Comparison of ENCODE assay signal across 24 mouse cellular contexts in the genomic region with DNA sequence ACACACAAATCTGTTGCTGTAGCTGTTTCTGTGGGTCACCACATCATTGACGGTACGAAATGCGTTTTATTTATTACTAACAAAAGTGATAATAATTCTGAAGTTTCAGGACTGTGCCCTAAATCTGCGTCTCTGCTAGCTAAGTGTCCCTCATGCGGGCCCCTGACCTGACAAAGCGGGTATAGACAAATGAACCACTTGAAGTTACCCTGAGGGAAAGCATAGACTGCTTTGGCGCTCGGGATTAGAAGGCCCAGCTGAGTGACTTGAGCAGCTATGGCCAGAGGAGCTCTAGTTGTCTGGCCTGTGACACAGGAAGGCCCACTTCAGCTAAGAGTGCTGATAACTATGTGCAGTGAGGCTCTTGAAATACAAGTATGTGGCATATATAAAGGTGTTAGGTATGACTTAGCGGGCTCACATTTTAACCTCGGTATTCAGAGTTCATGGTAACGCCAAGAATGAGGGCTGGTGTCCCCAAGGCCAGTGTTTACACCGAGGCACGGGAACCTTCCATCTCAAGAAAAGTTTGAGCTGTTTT. TPM values are rescaled to one million over a fixed set of nuclear protein-coding genes. Genes with fewer than 3 reads are reported as not detected.
A peak's percentile ranks its signal among the peaks of the same experiment; 100 is the strongest.
DNase-seq lines count a peak whose midpoint lies in the region; ATAC-seq and TF ChIP-seq lines count a peak whose summit lies in the region.
"Had no signal": no experiment of that assay in that cellular context is flagged by ENCODE, and none has a peak within 500 bp of the region (broad histone marks: within the 10 kb centered on the region; RNA-seq: fewer than 3 reads in every experiment).

No protein-coding gene starts in this region.

- H3K9ac ChIP-seq in heart, embryonic 16.5 days (ENCODE audit: low read length), result no peak overlapping the region
- H3K9ac ChIP-seq in heart, embryonic 12.5 days, result no peak overlapping the region
- H3K9ac ChIP-seq in kidney, embryonic 14.5 days (ENCODE audit: low read depth, low read length), result no peak overlapping the region
- no peak overlapping the region for H3K9ac ChIP-seq in lung, postnatal 0 days (replicated peaks; ENCODE audit: low read depth)
- H3K9ac ChIP-seq: forebrain, embryonic 13.5 days; heart, embryonic 13.5 days; hindbrain, embryonic 12.5 days; hindbrain, embryonic 15.5 days had no signal

- H3K4me1 ChIP-seq in heart, embryonic 16.5 days (ENCODE audit: control insufficient read depth, insufficient read depth, low read length), result peaks cover 5% of the 10 kb centered on the region
- H3K4me1 ChIP-seq in heart, embryonic 12.5 days (replicated peaks), result peaks cover 17% of the 10 kb centered on the region
- peaks cover 18% of the 10 kb centered on the region; the same call in 1 of the 2 replicates for H3K4me1 ChIP-seq in kidney, embryonic 14.5 days (ENCODE audit: control insufficient read depth, insufficient read depth, low read length)
- H3K4me1 ChIP-seq in lung, postnatal 0 days (ENCODE audit: insufficient read depth, low read depth, low read length), result 0 out of 2 replicates have a peak, but pooled peaks cover 4% of the 10 kb centered on the region
- H3K4me1 ChIP-seq: forebrain, embryonic 10.5 days; forebrain, embryonic 13.5 days; hindbrain, embryonic 12.5 days; hindbrain, embryonic 15.5 days had no signal

- H3K9me3 ChIP-seq in heart, embryonic 16.5 days (replicated peaks; ENCODE audit: control insufficient read depth, low read length), result no peaks in the 10 kb centered on the region
- H3K9me3 ChIP-seq in heart, embryonic 12.5 days (replicated peaks), result peaks cover 4% of the 10 kb centered on the region; the same call in 1 of the 2 replicates
- H3K9me3 ChIP-seq in kidney, embryonic 14.5 days (ENCODE audit: control insufficient read depth, low read length), result no peaks in the 10 kb centered on the region
- no peaks in the 10 kb centered on the region for H3K9me3 ChIP-seq in lung, postnatal 0 days (ENCODE audit: low read length)
- H3K9me3 ChIP-seq: forebrain, embryonic 10.5 days; forebrain, embryonic 13.5 days; heart, embryonic 13.5 days; hindbrain, embryonic 12.5 days; hindbrain, embryonic 15.5 days had no signal

- no peak overlapping the region for H3K4me3 ChIP-seq in heart, embryonic 16.5 days (ENCODE audit: low read length)
- H3K4me3 ChIP-seq in heart, embryonic 12.5 days, result no peak overlapping the region
- H3K4me3 ChIP-seq in kidney, embryonic 14.5 days (ENCODE audit: low read length), result no peak overlapping the region
- no peak overlapping the region for H3K4me3 ChIP-seq in lung, postnatal 0 days (ENCODE audit: low read depth, low read length)
- H3K4me3 ChIP-seq: forebrain, embryonic 10.5 days; forebrain, embryonic 13.5 days; heart, embryonic 13.5 days; hindbrain, embryonic 12.5 days; hindbrain, embryonic 15.5 days had no signal

- peak; percentile 0 for DNase-seq in kidney, postnatal 14 days
- peak; percentile 65 for DNase-seq in lung, postnatal 0 days (ENCODE audit: low spot score)
- DNase-seq in lung, postnatal 10 days, result no peak
- DNase-seq in ES-CJ7 (ENCODE audit: low read depth, low spot score), result peak; percentile 0
- no peak for DNase-seq in adrenal gland, adult 18-20 months (ENCODE audit: low spot score in 2 of 2)
- DNase-seq: adrenal gland, postnatal 10 days; adrenal gland, postnatal 36 days; cerebellum, adult 18-20 months; cerebellum, adult 9-10 months; cerebellum, postnatal 14 days; gastrocnemius, postnatal 10 days; gastrocnemius, postnatal 36 days; heart, postnatal 36 days had no signal

- TF ChIP-seq CTCF in lung, postnatal 0 days (IDR thresholded peaks at IDR 0.05), result no peak

- H3K27ac ChIP-seq in heart, embryonic 16.5 days (ENCODE audit: low read length), result no peak overlapping the region
- H3K27ac ChIP-seq in heart, embryonic 12.5 days (ENCODE audit: poor library complexity, severe bottlenecking), result no peak overlapping the region
- H3K27ac ChIP-seq in kidney, embryonic 14.5 days (ENCODE audit: low read depth, low read length), result no peak overlapping the region
- H3K27ac ChIP-seq in lung, postnatal 0 days (ENCODE audit: low read length), result no peak overlapping the region
- H3K27ac ChIP-seq: forebrain, embryonic 10.5 days; forebrain, embryonic 13.5 days; heart, embryonic 13.5 days; hindbrain, embryonic 12.5 days; hindbrain, embryonic 15.5 days had no signal

- no peak overlapping the region for H3K4me2 ChIP-seq in heart, embryonic 16.5 days (ENCODE audit: low read depth, low read length)
- no peak overlapping the region for H3K4me2 ChIP-seq in heart, embryonic 12.5 days
- no peak overlapping the region for H3K4me2 ChIP-seq in kidney, embryonic 14.5 days (replicated peaks; ENCODE audit: low read depth, low read length)
- H3K4me2 ChIP-seq in lung, postnatal 0 days (replicated peaks; ENCODE audit: low read depth, low read length), result no peak overlapping the region
- H3K4me2 ChIP-seq: forebrain, embryonic 13.5 days; heart, embryonic 13.5 days; hindbrain, embryonic 12.5 days; hindbrain, embryonic 15.5 days had no signal

- ATAC-seq in heart, embryonic 16.5 days (replicated peaks; ENCODE audit: extremely low read depth, insufficient read depth, low FRiP score), result 0 out of 2 replicates have a peak, but pooled peaks have one; percentile 6
- ATAC-seq in heart, embryonic 12.5 days (ENCODE audit: insufficient number of reproducible peaks, low FRiP score), result no peak
- no peak for ATAC-seq in kidney, embryonic 14.5 days (ENCODE audit: low FRiP score, low TSS enrichment)
- ATAC-seq in lung, postnatal 0 days, result peak; percentile 87
- ATAC-seq: activated CD4-positive, CD25-positive, alpha-beta regulatory T cell, adult 4 months; CD4-positive, CD25-positive, alpha-beta regulatory T cell, adult 4 months; forebrain, embryonic 13.5 days; forebrain, embryonic 16.5 days had no signal

- no peak; the same call in 1 of the 2 replicates for TF ChIP-seq EP300 in lung, postnatal 0 days (IDR thresholded peaks at IDR 0.05)

- WGBS in heart, embryonic 16.5 days, result 62% methylated on average over 13 of the region's 13 CpGs
- WGBS in heart, embryonic 12.5 days, result 56% methylated on average over 13 of the region's 13 CpGs
- 92% methylated on average over 13 of the region's 13 CpGs for WGBS in kidney, embryonic 14.5 days
- WGBS in lung, postnatal 0 days, result 57% methylated on average over 13 of the region's 13 CpGs

- 0 out of 2 replicates have a peak, but pooled peaks cover 5% of the 10 kb centered on the region for H3K27me3 ChIP-seq in heart, embryonic 16.5 days (ENCODE audit: control insufficient read depth, insufficient read depth, low read length)
- peaks cover 34% of the 10 kb centered on the region for H3K27me3 ChIP-seq in heart, embryonic 12.5 days (replicated peaks)
- H3K27me3 ChIP-seq in kidney, embryonic 14.5 days (ENCODE audit: control insufficient read depth, insufficient read depth, low read length), result no peaks in the 10 kb centered on the region
- no peaks in the 10 kb centered on the region for H3K27me3 ChIP-seq in lung, postnatal 0 days (replicated peaks; ENCODE audit: insufficient read depth, low read length)
- H3K27me3 ChIP-seq: forebrain, embryonic 13.5 days; hindbrain, embryonic 12.5 days; hindbrain, embryonic 15.5 days had no signal

- H3K36me3 ChIP-seq in heart, embryonic 16.5 days (ENCODE audit: control insufficient read depth, insufficient read depth), result no peaks in the 10 kb centered on the region
- no peaks in the 10 kb centered on the region for H3K36me3 ChIP-seq in heart, embryonic 12.5 days
- no peaks in the 10 kb centered on the region for H3K36me3 ChIP-seq in kidney, embryonic 14.5 days (ENCODE audit: control insufficient read depth, insufficient read depth, low read length)
- H3K36me3 ChIP-seq in lung, postnatal 0 days (ENCODE audit: insufficient read depth, low read length), result no peaks in the 10 kb centered on the region
- H3K36me3 ChIP-seq: forebrain, embryonic 10.5 days; heart, embryonic 13.5 days; hindbrain, embryonic 12.5 days; hindbrain, embryonic 15.5 days had no signal

RNA-seq across cellular contexts. Expression of a gene that starts 1.5 kb away (rescaled TPM):
- 0.66 and 1.1 TPM in 2 replicates for polyA plus RNA-seq in heart, embryonic 16.5 days (2015; fragmentation: Nextera tagmentation; extraction: Ambion mirVana)
- 0.21 and 0.43 TPM in 2 replicates for polyA plus RNA-seq in heart, embryonic 12.5 days (2016; fragmentation: Nextera tagmentation; extraction: Ambion mirVana)
- 0.66 and 0.93 TPM in 2 replicates for polyA plus RNA-seq in kidney, embryonic 14.5 days (2014; fragmentation: Nextera tagmentation; extraction: Ambion mirVana)
- polyA plus RNA-seq in lung, postnatal 0 days (2015; fragmentation: Nextera tagmentation; extraction: Ambion mirVana), result 1.3 and 1.4 TPM in 2 replicates
- 1 to 10 TPM; 5.1 to 5.3 TPM for total RNA-seq in adrenal gland, adult 18-20 months (2021)

RNA-seq across cellular contexts. Expression of a gene that starts 21.2 kb away (rescaled TPM):
- polyA plus RNA-seq in heart, embryonic 16.5 days (2015; fragmentation: Nextera tagmentation; extraction: Ambion mirVana), result 72.6 and 82.6 TPM in 2 replicates
- 48.8 and 57.7 TPM in 2 replicates for polyA plus RNA-seq in heart, embryonic 12.5 days (2016; fragmentation: Nextera tagmentation; extraction: Ambion mirVana)
- 50.9 and 67.2 TPM in 2 replicates for polyA plus RNA-seq in kidney, embryonic 14.5 days (2014; fragmentation: Nextera tagmentation; extraction: Ambion mirVana)
- 58.1 and 60.5 TPM in 2 replicates for polyA plus RNA-seq in lung, postnatal 0 days (2015; fragmentation: Nextera tagmentation; extraction: Ambion mirVana)
- 10 to 100 TPM; 36.5 to 52.9 TPM for total RNA-seq in adrenal gland, adult 18-20 months (2021)

Comparison
In these comparisons a context has a peak if more than half of its experiments do, and no peak if none do; other contexts are left out.
1. ATAC-seq: peak in heart, embryonic 16.5 days (single experiment) and lung, postnatal 0 days (single experiment); none in heart, embryonic 12.5 days (single experiment) and kidney, embryonic 14.5 days (single experiment).
2. DNase-seq: peak in kidney, postnatal 14 days (single experiment), lung, postnatal 0 days (single experiment) and ES-CJ7 (single experiment); none in lung, postnatal 10 days (single experiment) and adrenal gland, adult 18-20 months (0 of 2).